Mouse (Mus musculus): Measurements from ENCODE around the gene Cacna1c. TPM values are rescaled to one million over a fixed set of nuclear protein-coding genes. Genes with fewer than 3 reads are reported as not detected.

The Cacna1c gene
- total RNA-seq, 1 experiment, result 0.98 TPM

GRCm38 (mm10) chr6:119113362-119113761 is 82.9 kb downstream of the Cacna1c start:
- Histone ChIP-seq H3K9ac (ENCODE audit: insufficient read depth, low read depth, low read length, poor library complexity, severe bottlenecking) (no peak overlapping the region), H3K4me3 (ENCODE audit: insufficient read depth in 1 of 2, low read depth in 1 of 2, low read length in 2 of 2, poor library complexity in 1 of 2, severe bottlenecking in 1 of 2) (no peak overlapping the region), H3K4me1 (ENCODE audit: control insufficient read depth in 2 of 2, insufficient read depth in 2 of 2, low read length in 2 of 2, poor library complexity in 1 of 2) (no peaks in the 10 kb centered on the region), H3K9me3 (ENCODE audit: control insufficient read depth, insufficient read depth, low read depth, low read length) (no peaks in the 10 kb centered on the region), H3K36me3 (ENCODE audit: control insufficient read depth, insufficient read depth, low read length, poor library complexity, severe bottlenecking) (no peaks in the 10 kb centered on the region), H3K27ac (ENCODE audit: insufficient read depth, low read depth, low read length, poor library complexity, severe bottlenecking) (no peak overlapping the region)
- in situ Hi-C loops (cut with MboI; ENCODE audit: low sequenced_read_pairs in 2 of 2, unreplicated experiment in 2 of 2), result loop anchor here (10.0 to 25.0 kb wide), 2 partner anchors 231 to 476 kb away; no protein-coding TSS in a partner anchor
- no peak for DNase-seq (ENCODE audit: low read depth, low spot score)
- TF ChIP-seq ZC3H11A (IDR thresholded peaks at IDR 0.05; ENCODE audit: borderline replicate concordance, low read depth, low read length), result no peak
- TF ChIP-seq MAFK (IDR thresholded peaks at IDR 0.05; ENCODE audit: insufficient read depth, low read depth, low read length), result no peak
- no peak for TF ChIP-seq ZNF384 (IDR thresholded peaks at IDR 0.05; ENCODE audit: low read depth, low read length)
- TF ChIP-seq HCFC1 (IDR thresholded peaks at IDR 0.05; ENCODE audit: borderline replicate concordance, insufficient read depth, low read length), result no peak
- TF ChIP-seq CHD2 (IDR thresholded peaks at IDR 0.05; ENCODE audit: low read depth, low read length), result no peak

GRCm38 (mm10) chr6:119110369-119110768 is 85.8 kb downstream of the Cacna1c start:
- no peak for TF ChIP-seq ZC3H11A (IDR thresholded peaks at IDR 0.05; ENCODE audit: borderline replicate concordance, low read depth, low read length)
- H3K9ac ChIP-seq (ENCODE audit: insufficient read depth, low read depth, low read length, poor library complexity, severe bottlenecking), result no peak overlapping the region
- no peak for DNase-seq (ENCODE audit: low read depth, low spot score)
- in situ Hi-C loops (cut with MboI; ENCODE audit: low sequenced_read_pairs in 2 of 2, unreplicated experiment in 2 of 2), result loop anchor here (10.0 to 25.0 kb wide), 2 partner anchors 234 to 473 kb away; no protein-coding TSS in a partner anchor
- no peak overlapping the region for H3K4me3 ChIP-seq (ENCODE audit: insufficient read depth in 1 of 2, low read depth in 1 of 2, low read length in 2 of 2, poor library complexity in 1 of 2, severe bottlenecking in 1 of 2)
- no peak overlapping the region for H3K27ac ChIP-seq (ENCODE audit: insufficient read depth, low read depth, low read length, poor library complexity, severe bottlenecking)
- no peaks in the 10 kb centered on the region for H3K4me1 ChIP-seq (ENCODE audit: control insufficient read depth in 2 of 2, insufficient read depth in 2 of 2, low read length in 2 of 2, poor library complexity in 1 of 2)
- no peaks in the 10 kb centered on the region for H3K9me3 ChIP-seq (ENCODE audit: control insufficient read depth, insufficient read depth, low read depth, low read length)
- H3K36me3 ChIP-seq (ENCODE audit: control insufficient read depth, insufficient read depth, low read length, poor library complexity, severe bottlenecking), result no peaks in the 10 kb centered on the region

GRCm38 (mm10) chr6:119108466-119109394 is 87.5 kb downstream of the Cacna1c start:
- TF ChIP-seq CHD2 (IDR thresholded peaks at IDR 0.05; ENCODE audit: low read depth, low read length) (no peak), ZC3H11A (IDR thresholded peaks at IDR 0.05; ENCODE audit: borderline replicate concordance, low read depth, low read length) (no peak), HCFC1 (IDR thresholded peaks at IDR 0.05; ENCODE audit: borderline replicate concordance, insufficient read depth, low read length) (no peak), MAFK (IDR thresholded peaks at IDR 0.05; ENCODE audit: insufficient read depth, low read depth, low read length) (no peak), ZNF384 (IDR thresholded peaks at IDR 0.05; ENCODE audit: low read depth, low read length) (no peak)
- Histone ChIP-seq H3K4me3 (ENCODE audit: insufficient read depth in 1 of 2, low read depth in 1 of 2, low read length in 2 of 2, poor library complexity in 1 of 2, severe bottlenecking in 1 of 2) (peak overlapping the region; percentile 65 to 71), H3K4me1 (ENCODE audit: control insufficient read depth in 2 of 2, insufficient read depth in 2 of 2, low read length in 2 of 2, poor library complexity in 1 of 2) (no peaks in the 10 kb centered on the region)

DNA sequence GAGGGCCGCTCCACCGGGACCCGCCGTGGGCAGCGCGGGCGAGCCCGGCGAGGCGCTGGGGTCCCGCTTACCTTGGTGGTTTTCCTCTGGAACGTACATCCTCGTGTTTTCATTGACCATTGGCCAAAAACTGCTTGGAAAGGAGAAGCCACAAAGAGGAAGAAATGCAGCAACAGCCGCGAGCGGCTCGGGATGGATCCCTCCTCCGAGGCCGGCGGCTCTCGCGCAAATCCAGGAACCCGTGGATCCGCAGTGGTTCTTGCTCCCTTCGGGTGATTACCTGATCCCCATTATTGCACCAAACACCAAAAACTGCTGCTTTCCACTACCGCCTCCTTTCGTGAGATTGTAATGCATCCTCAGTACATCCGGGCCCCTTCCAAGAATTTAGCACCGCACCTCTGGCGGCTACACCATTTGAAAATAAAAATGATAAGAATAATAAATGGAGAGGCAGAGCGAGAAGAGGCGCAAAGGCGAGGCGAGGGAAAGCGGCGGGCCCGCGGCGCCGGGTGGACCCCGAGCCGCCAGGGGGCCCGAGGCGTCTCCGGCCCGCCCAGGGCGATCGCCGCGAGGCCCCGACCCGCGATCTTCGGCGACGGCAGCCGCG is 88.3 kb downstream of the Cacna1c start:
- H3K9me3 ChIP-seq (ENCODE audit: control insufficient read depth, insufficient read depth, low read depth, low read length), result no peaks in the 10 kb centered on the region
- peak overlapping the region; percentile 68 for H3K9ac ChIP-seq (ENCODE audit: insufficient read depth, low read depth, low read length, poor library complexity, severe bottlenecking)
- no peak for DNase-seq (ENCODE audit: low read depth, low spot score)
- no peaks in the 10 kb centered on the region for H3K4me1 ChIP-seq (ENCODE audit: control insufficient read depth in 2 of 2, insufficient read depth in 2 of 2, low read length in 2 of 2, poor library complexity in 1 of 2)
- no peaks in the 10 kb centered on the region for H3K36me3 ChIP-seq (ENCODE audit: control insufficient read depth, insufficient read depth, low read length, poor library complexity, severe bottlenecking)
- TF ChIP-seq MAFK (IDR thresholded peaks at IDR 0.05; ENCODE audit: insufficient read depth, low read depth, low read length), result no peak
- TF ChIP-seq CHD2 (IDR thresholded peaks at IDR 0.05; ENCODE audit: low read depth, low read length), result no peak
- TF ChIP-seq HCFC1 (IDR thresholded peaks at IDR 0.05; ENCODE audit: borderline replicate concordance, insufficient read depth, low read length), result no peak
- no peak for TF ChIP-seq ZNF384 (IDR thresholded peaks at IDR 0.05; ENCODE audit: low read depth, low read length)
- no peak for TF ChIP-seq ZC3H11A (IDR thresholded peaks at IDR 0.05; ENCODE audit: borderline replicate concordance, low read depth, low read length)
- H3K4me3 ChIP-seq (ENCODE audit: insufficient read depth in 1 of 2, low read depth in 1 of 2, low read length in 2 of 2, poor library complexity in 1 of 2, severe bottlenecking in 1 of 2), result peak overlapping the region; percentile 66 to 71
- in situ Hi-C loops (cut with MboI; ENCODE audit: low sequenced_read_pairs in 2 of 2, unreplicated experiment in 2 of 2), result loop anchor here (10.0 to 25.0 kb wide), 2 partner anchors 463 to 471 kb away; no protein-coding TSS in a partner anchor
- no peak overlapping the region for H3K27ac ChIP-seq (ENCODE audit: insufficient read depth, low read depth, low read length, poor library complexity, severe bottlenecking)

More at GRCm38 (mm10) chr6:119108466-119109394, 87.5 kb downstream of the Cacna1c start:
- no peak overlapping the region for H3K27ac ChIP-seq (ENCODE audit: insufficient read depth, low read depth, low read length, poor library complexity, severe bottlenecking)
- H3K9ac ChIP-seq (ENCODE audit: insufficient read depth, low read depth, low read length, poor library complexity, severe bottlenecking), result peak overlapping the region; percentile 68
- H3K9me3 ChIP-seq (ENCODE audit: control insufficient read depth, insufficient read depth, low read depth, low read length), result no peaks in the 10 kb centered on the region
- H3K36me3 ChIP-seq (ENCODE audit: control insufficient read depth, insufficient read depth, low read length, poor library complexity, severe bottlenecking), result no peaks in the 10 kb centered on the region
- in situ Hi-C loops (cut with MboI; ENCODE audit: low sequenced_read_pairs in 2 of 2, unreplicated experiment in 2 of 2), result loop anchor here (10.0 to 25.0 kb wide), 2 partner anchors 464 to 471 kb away; no protein-coding TSS in a partner anchor
- DNase-seq (ENCODE audit: low read depth, low spot score), result peak; percentile 44
